Comparison of ENCODE assay signal across 15 mouse cellular contexts in the genomic region with DNA sequence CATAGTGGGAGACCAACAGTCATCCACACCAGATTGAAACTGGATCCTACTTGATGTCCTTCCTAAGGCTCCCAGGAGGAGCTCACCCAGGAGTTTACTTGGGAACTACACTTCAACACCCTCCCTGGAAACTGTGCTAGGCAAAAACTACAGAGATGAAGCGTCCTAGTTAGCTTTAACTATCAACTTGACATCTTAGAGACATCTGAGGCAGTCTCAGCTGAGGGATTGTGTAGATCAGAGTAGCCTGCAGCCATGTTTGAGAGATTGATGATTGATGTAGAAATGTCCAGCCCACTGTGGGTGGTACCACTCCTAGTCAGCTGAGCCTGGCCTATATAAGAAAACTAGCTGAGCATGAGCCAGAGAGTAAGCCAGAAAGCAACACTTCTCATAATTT.
"Had no signal": no experiment of that assay in that cellular context is flagged by ENCODE, and none has a peak within 500 bp of the region (broad histone marks: within the 10 kb centered on the region; RNA-seq: fewer than 3 reads in every experiment).

No protein-coding gene starts in this region.

- H3K9me3 ChIP-seq: lung, embryonic 15.5 days; midbrain, embryonic 13.5 days; midbrain, embryonic 15.5 days; neural tube, embryonic 12.5 days had no signal

- ATAC-seq: liver, postnatal 0 days; lung, postnatal 0 days; midbrain, embryonic 13.5 days; midbrain, embryonic 15.5 days had no signal

- H3K4me3 ChIP-seq: lung, embryonic 15.5 days; midbrain, embryonic 13.5 days; midbrain, embryonic 15.5 days; neural tube, embryonic 12.5 days had no signal

- H3K4me1 ChIP-seq: lung, embryonic 15.5 days; midbrain, embryonic 13.5 days; midbrain, embryonic 15.5 days; neural tube, embryonic 12.5 days had no signal

- H3K27ac ChIP-seq: lung, embryonic 15.5 days; macrophage; midbrain, embryonic 13.5 days; midbrain, embryonic 15.5 days; neural tube, embryonic 12.5 days had no signal

- H3K9ac ChIP-seq: liver, postnatal 0 days; lung, embryonic 15.5 days; midbrain, embryonic 13.5 days; midbrain, embryonic 15.5 days; neural tube, embryonic 12.5 days had no signal

- H3K36me3 ChIP-seq: lung, embryonic 15.5 days; midbrain, embryonic 13.5 days; midbrain, embryonic 15.5 days; neural tube, embryonic 12.5 days had no signal

- DNase-seq: liver, postnatal 0 days; lung, adult 2 months; lung, postnatal 14 days; lung, postnatal 36 days; right cerebral cortex, postnatal 14 days; thymus, adult 18-20 months; thymus, postnatal 14 days; thymus, postnatal 36 days had no signal

- H3K4me2 ChIP-seq: lung, embryonic 15.5 days; midbrain, embryonic 11.5 days; midbrain, embryonic 13.5 days; midbrain, embryonic 15.5 days; neural tube, embryonic 12.5 days had no signal

- H3K27me3 ChIP-seq: lung, embryonic 15.5 days; midbrain, embryonic 13.5 days; midbrain, embryonic 15.5 days; neural tube, embryonic 12.5 days had no signal
